Mouse (Mus musculus): Measurements from ENCODE around the gene Bbc3. TPM values are rescaled to one million over a fixed set of nuclear protein-coding genes. Genes with fewer than 3 reads are reported as not detected.
A peak's percentile ranks its signal among the peaks of the same experiment; 100 is the strongest.
"Not testable (repeated sequence)": the region's sequence is repeated elsewhere in the genome, so short reads cannot be mapped to it uniquely, and the experiment has no call there.

Bbc3 gene
- total RNA-seq (2021), result 10 to 100 TPM; 12.5 to 14.9 TPM
- long read RNA-seq, experiment 1, transcript Bbc3-201 (4 exons, 1,814 nt), result major isoform, 6 of 17 reads
- long read RNA-seq, experiment 1, partial matches to known transcripts, result 0 of 17 reads
- long read RNA-seq, experiment 1, other reads (novel, unspliced or antisense), result 11 of 17 reads
- long read RNA-seq, experiment 2, partial matches to known transcripts, result 2 of 17 reads
- long read RNA-seq, experiment 2, other reads (novel, unspliced or antisense), result 11 of 17 reads

GRCm38 (mm10) chr7:16308093-16308492 lies at the start of gene Bbc3:
Bbc3 (plus strand) TSS chr7:16308393.
- Histone ChIP-seq H3K4me3 (peak within 1 kb of the TSS; percentile 70), H3K27ac (peak within 1 kb of the TSS; percentile 85)
- DNase-seq (ENCODE audit: low spot score in 2 of 2), result not testable (repeated sequence)

GRCm38 (mm10) chr7:16259110-16259590 lies 49.0 kb upstream of the Bbc3 start, which contains the start of gene C5ar1:
C5ar1 (minus strand) TSS chr7:16259540.
- TF ChIP-seq CTCF (conservative IDR thresholded peaks at IDR 0.05), result no peak
- DNase-seq (ENCODE audit: low spot score in 2 of 2), result no peak

GRCm38 (mm10) chr7:16261097-16261496 lies 47.1 kb upstream of the Bbc3 start:
- no peak overlapping the region for H3K4me3 ChIP-seq
- H3K27ac ChIP-seq, result no peak overlapping the region
- TF ChIP-seq CTCF (conservative IDR thresholded peaks at IDR 0.05), result no peak
- no peak for DNase-seq (ENCODE audit: low spot score in 2 of 2)

More at GRCm38 (mm10) chr7:16259110-16259590, 49.0 kb upstream of the Bbc3 start, which contains the start of gene C5ar1:
- Histone ChIP-seq H3K4me3 (no peak within 1 kb of the TSS), H3K27ac (no peak within 1 kb of the TSS)

- Histone ChIP-seq H3K4me3 (no peak overlapping the region), H3K27ac (no peak overlapping the region)
- TF ChIP-seq CTCF (conservative IDR thresholded peaks at IDR 0.05), result peak; percentile 80
- DNase-seq (ENCODE audit: low spot score in 2 of 2), result peak; percentile 62 to 79
These were observed 45.0 kb upstream of the Bbc3 start for GRCm38 (mm10) chr7:16263015-16263787.

GRCm38 (mm10) chr7:16263843-16264242 lies 44.4 kb upstream of the Bbc3 start:
- TF ChIP-seq CTCF (conservative IDR thresholded peaks at IDR 0.05), result no peak
- no peak for DNase-seq (ENCODE audit: low spot score in 2 of 2)
- no peak overlapping the region for H3K4me3 ChIP-seq
- H3K27ac ChIP-seq, result no peak overlapping the region

- TF ChIP-seq CTCF (conservative IDR thresholded peaks at IDR 0.05), result no peak
- Histone ChIP-seq H3K27ac (no peak overlapping the region), H3K4me3 (no peak overlapping the region)
- no peak for DNase-seq (ENCODE audit: low spot score in 2 of 2)
These were observed 42.3 kb upstream of the Bbc3 start for GRCm38 (mm10) chr7:16265856-16266255.

GRCm38 (mm10) chr7:16266593-16266992 lies 41.6 kb upstream of the Bbc3 start:
- H3K4me3 ChIP-seq; DNase-seq (ENCODE audit: low spot score in 2 of 2); H3K27ac ChIP-seq: not testable (repeated sequence)

- Histone ChIP-seq H3K4me3 (no peak overlapping the region; the same call in 1 of the 2 replicates), H3K27ac (peak overlapping the region; percentile 14; the same call in 1 of the 2 replicates)
- no peak for DNase-seq (ENCODE audit: low spot score in 2 of 2)
- no peak for TF ChIP-seq CTCF (conservative IDR thresholded peaks at IDR 0.05)
These were observed 37.1 kb upstream of the Bbc3 start for GRCm38 (mm10) chr7:16271139-16271538.

GRCm38 (mm10) chr7:16272681-16273080 lies 35.5 kb upstream of the Bbc3 start:
- TF ChIP-seq CTCF (conservative IDR thresholded peaks at IDR 0.05), result peak; percentile 62
- Histone ChIP-seq H3K4me3 (peak overlapping the region; percentile 76), H3K27ac (peak overlapping the region; percentile 93)
- DNase-seq (ENCODE audit: low spot score in 2 of 2), result peak; percentile 60 to 70

GRCm38 (mm10) chr7:16273081-16273765 lies 35.0 kb upstream of the Bbc3 start, which contains the start of gene Inafm1:
Inafm1 (minus strand) TSS chr7:16273617.
- peak; percentile 77 to 88 for DNase-seq (ENCODE audit: low spot score in 2 of 2)
- Histone ChIP-seq H3K4me3 (peak within 1 kb of the TSS; percentile 76), H3K27ac (peak within 1 kb of the TSS; percentile 93)
- no peak for TF ChIP-seq CTCF (conservative IDR thresholded peaks at IDR 0.05)

- peak; percentile 40 to 41 for DNase-seq (ENCODE audit: low spot score in 2 of 2)
- TF ChIP-seq CTCF (conservative IDR thresholded peaks at IDR 0.05), result no peak
- peak overlapping the region; percentile 79 for H3K27ac ChIP-seq
- peak overlapping the region; percentile 76 for H3K4me3 ChIP-seq
These were observed 34.4 kb upstream of the Bbc3 start for GRCm38 (mm10) chr7:16273766-16274140.

GRCm38 (mm10) chr7:16274922-16275890 lies 33.0 kb upstream of the Bbc3 start:
- DNase-seq (ENCODE audit: low spot score in 2 of 2), result no peak
- TF ChIP-seq CTCF (conservative IDR thresholded peaks at IDR 0.05), result no peak
- Histone ChIP-seq H3K4me3 (no peak overlapping the region), H3K27ac (no peak overlapping the region)
